Mouse (Mus musculus) thymus, postnatal 14 days (tissue): Measurements from ENCODE around the gene Ttl.

ENCODE experiments used
- DNase-seq: peaks from one replicate; pipeline ENCODE4 v3.0.0; 2021

Ttl gene

DNA sequence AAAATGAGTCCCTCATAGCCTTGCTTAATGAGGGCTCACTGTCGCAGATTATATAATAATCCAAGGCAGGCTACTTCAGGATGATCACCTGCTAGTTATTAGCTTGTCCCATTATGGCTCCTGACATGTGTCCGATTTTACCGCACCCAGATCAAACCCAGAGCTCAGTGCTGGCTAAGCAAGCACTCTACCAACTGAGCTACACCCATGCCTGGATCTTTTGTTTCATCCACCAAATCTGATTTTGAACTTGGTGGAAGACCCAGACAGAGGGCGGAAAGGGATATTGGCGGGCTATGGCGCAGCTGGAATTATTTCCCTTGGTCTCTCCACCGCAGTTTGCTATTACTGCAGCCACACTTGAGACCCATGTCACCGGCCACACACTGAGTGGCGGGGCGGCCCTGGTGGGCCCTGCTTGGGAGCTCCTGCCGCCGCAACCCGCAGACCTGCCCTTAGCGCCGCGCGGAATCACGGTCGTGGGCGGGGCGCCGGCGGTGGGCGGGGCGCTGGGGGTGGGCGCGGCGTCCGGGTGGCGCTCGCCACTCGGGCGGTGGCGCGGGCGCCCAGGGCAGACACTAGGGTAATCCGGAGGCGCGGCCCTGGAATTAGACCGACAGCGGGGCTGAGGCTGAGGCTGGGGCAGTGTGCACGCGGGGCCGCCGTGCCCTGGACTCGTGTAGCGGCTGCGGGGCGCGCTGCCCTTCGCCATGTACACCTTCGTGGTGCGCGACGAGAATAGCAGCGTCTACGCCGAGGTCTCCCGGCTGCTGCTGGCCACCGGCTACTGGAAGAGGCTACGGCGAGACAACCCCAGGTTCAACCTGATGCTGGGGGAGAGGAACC is at the start of gene Ttl:
TSS of gene Ttl (plus strand) at position 506 of the 846 bp plus-strand sequence.
- peak; percentile 84 for DNase-seq

DNA sequence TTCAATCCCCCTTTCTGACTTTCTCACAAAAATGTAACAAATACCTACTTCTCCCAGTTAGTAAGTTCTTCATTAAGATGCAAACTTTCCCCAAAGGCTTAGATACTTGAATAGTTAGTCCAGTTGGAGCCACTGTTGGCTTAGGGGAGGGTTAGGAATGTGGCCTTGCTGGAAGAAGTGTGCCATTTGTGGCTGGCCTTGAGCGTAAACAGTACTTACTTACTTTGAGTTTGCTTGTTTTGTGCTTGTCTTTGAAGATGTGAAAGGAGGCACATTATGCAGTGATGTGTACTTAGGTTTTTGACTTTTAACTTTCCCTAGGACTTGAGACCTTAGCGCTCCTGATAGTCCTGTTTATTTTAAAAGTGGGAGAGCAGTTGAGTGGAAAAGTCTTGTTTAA is 45.6 kb upstream of the Ttl start:
- no peak for DNase-seq

DNA sequence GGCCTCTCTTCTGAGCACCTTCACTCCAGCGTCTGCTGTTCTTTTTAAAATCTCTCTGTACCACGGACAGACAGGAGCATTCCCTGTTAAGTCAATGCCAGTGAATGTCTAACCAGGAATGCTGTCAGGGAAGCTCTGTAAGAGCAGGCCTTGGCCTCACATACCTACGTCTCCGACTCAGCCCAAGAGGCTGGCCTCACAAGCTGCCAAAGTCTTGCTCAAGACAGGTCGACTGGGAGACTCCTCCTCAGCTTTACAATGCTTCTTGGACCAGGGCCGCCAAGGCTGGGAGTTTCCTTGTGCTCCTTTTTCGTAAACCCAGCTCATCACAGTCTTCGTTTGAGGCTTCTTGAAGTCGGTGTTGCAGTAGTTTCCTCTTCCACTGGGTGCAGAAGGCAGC is 40.9 kb upstream of the Ttl start:
- DNase-seq: no peak

DNA sequence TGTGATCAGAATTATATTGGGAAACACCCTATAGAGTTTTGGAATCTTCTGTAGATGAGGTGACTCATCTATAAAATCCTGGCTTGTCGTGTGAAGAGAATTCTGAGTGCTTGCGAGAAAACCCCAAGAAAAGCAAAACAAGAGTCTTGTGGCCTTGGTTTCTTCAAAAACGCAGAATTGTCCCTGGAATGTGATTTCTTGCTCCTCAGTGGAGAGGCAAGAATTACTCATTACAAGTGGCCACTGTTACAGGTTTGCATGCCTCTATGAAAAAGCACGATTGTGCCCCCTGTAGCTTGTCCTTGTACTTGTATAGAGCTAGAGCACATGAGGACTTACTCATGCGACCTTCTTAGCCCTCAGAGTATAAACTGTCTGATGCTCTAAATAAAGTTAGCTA is 30.4 kb upstream of the Ttl start:
- no peak for DNase-seq

DNA sequence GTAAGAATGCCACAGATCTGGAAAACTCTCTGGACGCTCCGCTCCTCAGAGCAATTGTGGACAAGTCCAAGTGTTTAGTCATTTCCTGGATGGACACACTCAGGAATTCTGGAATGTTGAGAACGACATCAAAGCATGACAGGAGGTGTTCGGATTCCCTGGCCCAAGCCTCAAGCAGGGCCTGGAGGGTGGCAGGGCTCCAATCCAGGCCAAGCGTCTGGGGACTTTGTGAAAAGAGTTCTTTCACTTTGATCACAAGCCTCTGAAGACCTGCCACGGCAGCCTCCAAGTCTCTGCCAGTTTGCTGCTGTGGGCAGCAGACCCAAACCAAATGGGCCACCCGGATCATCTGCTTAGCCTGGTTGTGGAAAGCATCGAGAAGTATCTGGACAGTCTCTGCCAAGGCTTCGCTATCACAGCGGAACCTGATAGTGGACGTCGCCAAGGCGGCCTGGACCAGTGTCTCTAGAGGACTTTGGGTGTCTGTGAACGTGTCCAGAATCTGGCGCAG is 27.3 kb upstream of the Ttl start:
- no peak for DNase-seq

DNA sequence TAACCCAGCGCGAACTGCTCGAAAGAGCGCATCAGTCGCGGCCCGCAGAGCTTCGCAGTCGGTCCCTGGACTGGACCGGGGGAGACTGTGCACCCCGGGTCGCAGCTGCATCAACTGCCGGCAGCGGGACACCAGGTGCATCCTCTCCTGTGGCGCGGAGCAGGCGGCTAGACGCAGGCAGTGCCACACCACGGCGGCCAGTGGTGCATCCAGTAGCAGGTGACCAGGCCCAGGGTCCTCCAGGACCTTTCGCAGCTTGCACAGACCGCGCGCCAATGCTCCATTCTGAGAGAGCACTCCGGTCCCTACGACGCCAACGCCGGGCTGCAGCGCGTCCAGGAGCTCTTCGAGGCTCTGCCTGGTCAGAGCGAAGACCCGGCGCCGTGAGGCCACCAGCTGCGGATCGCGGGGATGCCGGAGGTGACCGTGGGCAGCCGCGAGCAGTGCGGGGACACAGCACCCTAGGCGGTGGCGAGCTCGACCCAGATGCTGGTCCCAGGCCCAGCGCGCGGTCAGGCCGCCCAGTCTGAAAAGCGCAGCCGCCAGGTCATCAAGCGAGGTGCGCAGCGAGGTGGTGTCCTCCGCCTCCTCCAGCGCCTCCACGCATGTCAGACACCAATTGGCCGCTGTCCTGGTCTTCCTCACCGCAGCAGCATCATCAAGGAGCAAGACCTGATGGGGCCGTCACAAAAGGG is 26.7 kb upstream of the Ttl start:
- peak; percentile 74 for DNase-seq

DNA sequence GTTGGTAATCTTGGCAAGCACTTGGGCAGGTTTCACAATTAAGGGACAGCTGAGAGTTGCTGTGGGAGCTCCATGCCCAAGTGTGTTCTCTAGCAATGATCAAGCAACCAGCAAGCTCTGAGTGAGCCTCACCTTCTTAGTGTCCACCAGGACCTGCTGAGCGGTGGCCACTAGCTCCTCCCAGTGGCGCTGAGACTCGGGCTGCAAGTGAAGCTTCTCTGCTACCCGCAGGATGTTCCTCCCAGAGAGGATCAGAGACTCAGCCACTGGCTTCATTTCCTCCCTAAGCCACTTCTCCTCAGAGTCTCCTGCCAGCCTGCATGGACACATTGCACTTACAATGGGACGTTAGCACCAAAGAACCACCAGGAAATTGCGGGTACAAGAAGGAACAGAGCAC is 25.2 kb upstream of the Ttl start:
- peak; percentile 46 for DNase-seq

DNA sequence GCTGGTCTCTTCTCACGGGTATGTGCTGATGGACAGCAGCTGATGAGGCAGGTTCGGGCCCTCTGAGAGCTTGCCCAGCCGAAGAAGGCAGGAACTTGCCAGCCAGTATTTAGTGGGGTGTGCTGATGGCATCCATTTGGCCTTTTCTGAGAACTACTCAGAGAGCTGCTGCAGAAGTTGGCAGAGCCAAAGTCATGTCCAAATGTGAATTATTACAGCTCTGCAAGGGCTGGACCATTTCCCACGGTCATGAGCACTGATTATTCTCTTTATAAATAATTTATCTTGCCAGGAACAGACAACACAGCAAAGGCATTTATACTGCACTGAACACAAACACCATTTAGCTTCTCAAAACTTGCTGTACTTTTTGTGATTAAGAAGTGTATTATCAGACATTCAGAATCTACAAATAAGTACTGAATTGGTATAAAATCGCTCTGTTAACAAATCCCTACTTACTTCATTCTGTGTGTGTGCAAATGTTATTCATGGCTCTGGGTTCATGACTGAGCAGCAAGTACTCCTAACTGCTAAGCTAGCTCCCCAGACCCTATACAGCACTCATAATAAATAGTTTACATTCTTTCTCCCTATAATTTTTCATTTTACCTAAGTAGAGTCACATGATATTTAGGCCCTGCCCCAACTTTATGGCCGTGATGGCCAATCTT is 19.4 kb upstream of the Ttl start:
- no peak for DNase-seq

DNA sequence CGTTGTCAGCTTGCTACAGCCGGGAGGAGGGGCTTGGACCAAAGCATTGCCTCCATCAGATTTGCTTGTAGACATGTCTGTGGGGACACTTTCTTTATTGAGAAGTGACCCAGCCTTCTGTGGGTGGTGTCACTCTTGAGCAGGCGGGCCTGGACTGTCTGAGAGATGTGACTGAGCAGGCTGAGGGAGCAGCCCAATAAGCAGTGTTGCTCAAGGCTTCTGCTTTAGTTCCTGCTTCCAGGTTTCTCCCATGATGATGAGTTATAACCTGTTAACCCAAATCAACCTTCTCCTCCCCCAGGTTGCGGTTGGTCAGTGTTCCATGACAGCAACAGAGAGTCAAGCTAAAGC is 18.9 kb upstream of the Ttl start:
- no peak for DNase-seq

DNA sequence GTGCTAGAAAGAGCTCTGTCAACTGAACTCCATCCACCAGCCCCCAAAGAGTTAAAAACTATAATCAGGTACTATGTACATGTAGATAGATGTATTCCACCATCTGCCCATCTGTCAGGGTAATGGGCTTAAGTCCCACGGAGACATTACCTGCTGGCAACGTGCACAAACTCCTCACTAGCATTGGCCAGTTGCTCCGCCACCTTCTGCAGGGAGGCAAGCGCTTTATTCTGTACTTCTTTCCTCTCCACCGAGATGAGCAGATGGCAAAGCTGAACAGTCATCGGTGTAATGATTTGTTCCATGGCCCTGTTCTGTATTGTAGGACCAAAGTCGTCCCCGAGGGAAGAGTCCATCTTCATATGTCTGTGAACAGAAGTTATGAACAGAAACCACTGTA is 17.9 kb upstream of the Ttl start, which contains the start of gene Vinac1:
TSS of gene Vinac1 (minus strand) at position 362 of the 400 bp plus-strand sequence.
- DNase-seq: no peak

DNA sequence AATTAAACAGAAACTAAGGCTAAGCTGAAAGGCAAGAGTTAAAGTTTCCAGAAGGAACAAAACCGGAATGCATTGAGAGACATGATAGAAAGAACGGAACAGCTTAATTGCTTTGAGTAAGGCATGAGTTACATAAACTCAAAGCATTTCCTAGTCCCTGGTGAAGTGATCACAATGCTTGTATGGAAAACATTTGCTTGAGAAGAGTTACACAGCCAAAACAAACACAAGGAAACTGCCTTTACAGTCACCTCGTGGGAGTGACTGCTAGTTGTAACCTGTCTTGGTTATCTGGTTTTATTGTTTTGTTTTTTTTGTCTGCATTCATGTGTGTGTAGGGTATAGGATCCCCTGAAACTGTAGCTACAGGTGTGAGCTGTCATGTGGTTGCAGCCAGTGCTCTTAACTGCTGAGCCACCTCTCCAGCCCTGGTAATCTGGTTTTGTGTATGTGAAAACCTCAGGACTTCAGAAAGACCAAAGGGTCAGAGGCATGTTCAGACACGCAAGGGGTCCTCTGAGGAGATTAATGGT is 13.2 kb upstream of the Ttl start:
- no peak for DNase-seq

DNA sequence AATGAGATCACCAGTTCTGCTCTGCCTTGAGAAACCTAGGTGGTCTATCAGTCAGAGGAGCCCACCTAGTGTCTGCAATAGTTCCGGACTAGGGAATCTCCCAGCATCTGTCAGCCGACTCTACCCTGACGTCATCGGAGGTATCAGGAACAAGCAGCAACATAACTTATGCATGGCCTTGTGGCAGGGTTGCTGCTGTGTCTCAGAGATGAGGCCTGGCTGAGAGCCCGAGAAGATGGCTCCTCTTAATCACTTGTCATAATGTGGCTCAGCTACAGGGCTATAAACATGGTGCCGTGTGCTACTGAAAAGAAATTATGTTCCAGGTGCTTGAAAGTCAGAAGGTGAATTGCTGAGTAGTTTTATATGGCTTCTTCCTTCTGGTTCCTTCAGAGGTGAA is 10.0 kb upstream of the Ttl start:
- DNase-seq: no peak

DNA sequence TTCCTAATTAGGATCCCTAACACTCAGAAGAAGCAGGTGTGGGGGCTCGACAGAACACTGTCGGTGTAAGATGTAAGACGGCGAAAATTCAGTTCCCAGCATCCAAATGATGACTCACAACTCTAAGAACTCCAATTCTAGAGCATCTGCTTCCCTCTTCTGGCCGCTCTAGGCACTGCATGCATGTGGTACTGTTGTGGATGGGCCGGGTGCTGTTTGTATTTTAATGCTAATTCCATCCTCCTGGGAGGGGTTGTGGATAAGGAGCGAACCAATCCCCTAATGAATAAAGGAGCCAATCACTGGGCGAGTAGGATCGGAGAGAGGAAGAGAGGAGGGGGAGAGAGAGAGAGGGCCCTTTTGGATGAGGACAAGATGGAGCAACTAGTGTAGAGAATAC is 9.1 kb upstream of the Ttl start:
- DNase-seq: peak; percentile 54

DNA sequence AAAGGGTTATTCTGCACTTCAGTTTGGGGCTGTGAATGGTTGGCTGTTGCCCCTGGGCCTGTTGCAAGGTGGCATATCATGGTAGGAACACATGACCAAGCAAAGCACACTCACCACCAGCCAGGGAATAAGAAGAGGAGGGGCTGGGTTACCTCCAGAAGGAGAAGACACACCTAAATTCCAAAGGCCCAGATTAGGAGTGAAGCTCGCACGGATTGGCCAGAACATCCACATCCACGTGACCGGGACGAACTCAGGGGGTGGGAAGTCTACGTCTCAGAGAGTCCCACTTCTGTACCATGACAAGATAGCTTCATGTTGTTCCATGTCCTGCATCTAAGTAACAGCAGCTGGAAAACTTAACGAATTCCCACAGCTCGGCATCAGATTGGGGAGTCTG is 8.5 kb upstream of the Ttl start:
- DNase-seq: no peak

DNA sequence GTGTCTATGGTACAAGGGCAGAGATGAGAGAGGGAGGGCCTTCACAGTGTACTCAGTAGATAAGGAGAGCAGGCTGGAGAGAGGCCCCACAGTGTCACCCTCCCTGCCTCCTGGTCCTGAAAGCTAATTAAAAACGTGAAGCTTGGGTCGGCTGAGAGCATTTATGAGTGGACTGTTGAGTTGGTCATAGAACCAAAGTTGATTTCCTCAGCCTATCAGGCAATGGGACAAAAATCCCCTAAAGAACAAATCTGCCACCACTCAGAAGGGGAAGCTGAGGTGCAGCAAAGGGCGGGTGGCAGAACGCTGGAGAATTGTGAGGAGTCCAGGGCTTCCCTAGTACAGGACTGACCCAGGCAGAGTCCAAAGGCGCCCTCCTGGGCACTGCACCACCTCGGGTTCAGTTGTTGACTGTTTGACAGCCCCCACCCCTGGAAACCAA is 7.8 kb upstream of the Ttl start:
- DNase-seq: no peak

DNA sequence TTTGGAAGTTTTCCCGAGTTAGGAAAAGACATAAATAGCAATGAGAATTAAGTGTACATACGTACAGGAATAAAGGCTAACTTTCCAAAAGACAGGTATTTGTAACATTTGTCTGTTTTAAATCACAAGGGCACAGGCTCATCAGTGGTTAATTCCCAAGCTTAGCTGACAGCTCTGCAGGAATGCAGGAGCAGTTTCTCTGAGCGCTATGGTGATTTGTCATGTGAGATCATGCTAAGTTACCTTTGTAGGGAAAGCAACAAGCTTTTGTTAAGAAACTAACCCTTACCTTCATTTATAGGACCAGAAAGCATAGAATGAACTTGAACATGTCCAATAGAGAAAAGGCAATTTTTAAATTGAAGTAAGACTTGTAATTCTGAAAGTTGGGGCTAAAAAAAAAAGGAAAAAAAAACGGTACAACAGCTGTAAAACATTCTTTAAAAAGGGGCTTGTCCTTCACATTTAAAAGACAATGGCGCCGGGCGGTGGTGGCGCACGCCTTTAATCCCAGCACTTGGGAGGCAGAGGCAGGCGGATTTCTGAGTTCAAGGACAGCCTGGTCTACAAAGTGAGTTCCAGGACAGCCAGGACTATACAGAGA is 4.2 kb upstream of the Ttl start:
- no peak for DNase-seq

DNA sequence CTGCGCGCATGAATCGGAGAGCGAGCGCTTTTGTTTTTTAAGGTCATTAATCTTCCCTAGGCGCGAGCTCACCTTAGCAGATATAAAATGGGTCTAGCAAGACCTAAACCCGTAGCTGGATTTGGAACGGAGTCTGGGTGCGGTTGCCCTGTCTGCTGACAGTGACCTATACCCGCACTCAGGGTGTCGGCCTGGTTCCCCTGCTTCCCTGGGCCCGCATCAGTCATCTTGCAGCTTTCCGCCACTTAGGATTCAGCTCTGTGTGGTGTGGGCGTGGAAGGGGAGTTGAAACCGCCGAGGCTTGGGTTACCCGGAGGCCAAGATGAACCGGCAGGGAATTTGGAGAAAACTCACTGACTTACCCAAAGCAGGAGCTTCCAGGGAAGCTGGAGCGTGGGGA is 584 bp downstream of the Ttl start:
- DNase-seq: peak; percentile 63

DNA sequence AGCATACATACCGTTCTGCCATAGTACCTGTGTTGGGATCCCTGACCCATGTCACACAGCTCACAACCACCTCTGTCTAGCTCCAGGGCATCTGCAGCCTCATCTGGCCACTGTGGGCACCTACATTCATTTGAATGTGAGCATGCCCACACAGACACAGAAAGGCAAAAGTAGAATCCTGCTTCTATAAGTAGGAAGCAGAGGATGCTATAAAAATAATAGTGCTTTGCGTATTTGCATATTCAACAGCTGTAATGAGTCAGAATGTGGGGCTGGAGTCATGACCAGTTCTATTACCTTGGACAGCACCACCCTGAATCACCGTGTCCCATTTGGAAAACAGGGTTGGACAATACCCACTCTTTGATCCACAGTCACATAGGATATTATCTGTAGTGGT is 4.6 kb downstream of the Ttl start:
- no peak for DNase-seq

DNA sequence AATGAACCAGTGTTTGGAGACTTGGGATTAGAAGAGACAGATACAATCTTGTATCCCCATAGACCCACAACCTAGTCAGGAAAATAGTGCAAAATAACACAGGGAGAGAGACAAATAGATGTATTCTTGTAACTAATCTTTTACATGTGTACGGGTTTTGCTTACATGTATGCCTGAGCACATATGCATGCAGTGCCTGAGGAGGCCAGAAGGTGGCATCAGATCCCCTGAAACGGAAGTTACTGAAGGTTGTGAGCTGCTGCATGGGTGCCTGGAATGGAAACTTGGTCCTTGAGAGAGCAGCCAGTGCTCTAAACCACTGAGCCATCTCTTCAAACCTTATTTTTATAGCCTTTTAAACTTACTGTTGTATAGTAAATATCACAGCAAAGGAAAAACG is 12.6 kb downstream of the Ttl start:
- peak; percentile 56 for DNase-seq

DNA sequence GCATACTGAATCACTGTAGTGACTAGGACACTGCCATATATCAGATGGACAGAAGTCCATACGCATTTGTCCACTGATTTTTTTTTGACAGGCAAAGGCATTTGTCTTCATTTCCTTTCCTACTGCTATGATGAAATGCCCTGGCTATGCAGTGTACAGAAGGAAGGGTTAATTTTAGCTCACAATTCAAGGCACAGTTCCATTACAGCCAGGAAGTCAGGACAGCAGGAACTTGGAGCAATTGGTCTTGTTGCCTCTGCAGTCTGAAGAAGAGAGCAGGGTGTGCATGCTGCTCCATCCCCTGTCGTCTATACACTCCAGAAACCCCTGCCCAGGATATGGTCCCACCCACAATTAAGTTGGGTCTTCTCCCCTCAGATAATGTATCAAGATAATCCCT is 13.5 kb downstream of the Ttl start:
- no peak for DNase-seq

DNA sequence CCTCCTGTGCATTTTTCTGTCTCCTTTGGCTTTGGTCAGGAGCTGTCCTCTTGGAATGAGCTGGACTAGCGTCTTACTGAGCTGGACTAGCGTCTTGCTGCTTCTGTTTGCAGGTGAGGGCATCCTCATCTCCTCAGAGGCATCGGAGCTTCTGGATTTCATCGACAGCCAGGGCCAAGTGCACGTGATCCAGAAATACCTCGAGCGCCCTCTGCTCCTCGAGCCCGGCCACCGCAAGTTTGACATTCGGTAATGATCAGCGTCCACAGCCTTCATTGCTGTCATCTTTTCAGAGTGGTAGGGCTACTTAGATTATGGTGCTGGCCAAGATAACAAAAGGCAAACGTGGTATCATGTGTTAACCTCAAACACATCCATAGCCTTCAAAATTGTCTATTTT is 15.4 kb downstream of the Ttl start:
- DNase-seq: no peak

DNA sequence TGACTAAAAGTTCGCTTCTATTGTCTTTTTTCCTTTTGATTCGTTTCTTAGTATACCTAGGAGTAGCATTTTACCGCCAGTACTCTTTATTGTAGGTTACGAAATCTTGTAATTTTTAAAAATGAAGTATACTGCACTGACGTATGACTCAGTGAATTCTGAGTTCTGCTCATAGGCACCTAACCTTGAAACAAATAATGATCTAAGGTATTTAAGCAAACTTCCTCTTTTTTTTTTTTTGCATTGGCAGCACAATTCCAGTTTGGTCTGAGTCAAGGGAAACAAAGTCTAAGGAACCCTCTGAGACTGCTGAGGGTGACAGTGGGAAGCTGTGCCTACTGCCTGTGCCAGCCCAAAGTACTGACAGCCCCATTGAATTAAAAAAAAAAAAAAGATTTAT is 17.8 kb downstream of the Ttl start:
- DNase-seq: no peak

DNA sequence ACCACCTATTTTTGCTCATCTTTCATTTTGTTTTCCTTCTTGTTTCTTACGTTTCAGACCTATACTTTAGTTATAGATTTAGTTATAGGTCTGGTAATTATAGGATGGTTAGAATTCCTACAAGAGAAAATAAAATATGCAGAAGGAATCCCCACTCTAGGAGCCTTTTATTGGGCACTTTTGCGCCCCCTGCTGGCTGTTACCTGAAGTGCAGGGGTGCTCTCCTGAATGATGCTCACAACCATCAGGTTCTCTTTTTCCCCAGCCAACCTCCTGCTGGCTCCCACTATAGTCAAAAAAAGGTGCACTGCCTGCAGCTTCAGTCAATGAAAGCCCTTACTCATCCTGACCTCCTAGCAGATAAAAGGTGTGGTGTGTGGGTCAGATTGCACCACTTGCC is 19.2 kb downstream of the Ttl start:
- DNase-seq: peak; percentile 36
